Mouse (Mus musculus) ES-Bruce4 (cell line): ENCODE data around the gene Glb1. TPM values are rescaled to one million over a fixed set of nuclear protein-coding genes. Genes with fewer than 3 reads are reported as not detected.
A peak's percentile ranks its signal among the peaks of the same experiment; 100 is the strongest.

Experiments
- H3K27ac ChIP-seq: 2 replicates; pipeline ENCODE4 v1.5.1; 2012; ENCODE audit warnings: low read length, inconsistent platforms; ENCODE audit not compliant: insufficient read depth
- H3K27me3 ChIP-seq: 2 replicates; pipeline ENCODE4 v1.6.1; 2012; ENCODE audit warnings: mild to moderate bottlenecking, low read length, inconsistent platforms; ENCODE audit not compliant: control insufficient read depth, poor library complexity, insufficient read depth, severe bottlenecking
- H3K36me3 ChIP-seq: 2 replicates; pipeline ENCODE4 v1.6.1; 2012; ENCODE audit warnings: inconsistent platforms, mild to moderate bottlenecking, low read length, moderate library complexity; ENCODE audit not compliant: control insufficient read depth, poor library complexity, insufficient read depth, severe bottlenecking
- H3K4me1 ChIP-seq: one replicate; pipeline ENCODE4 v1.8.1; 2011; ENCODE audit warnings: low read length; ENCODE audit not compliant: control insufficient read depth, insufficient read depth
- H3K4me3 ChIP-seq: 2 replicates; pipeline ENCODE4 v1.5.1; 2011; ENCODE audit warnings: low read depth, mild to moderate bottlenecking, low read length
- H3K9ac ChIP-seq: 2 replicates; pipeline ENCODE4 v1.6.1; 2012; ENCODE audit warnings: low read depth, mild to moderate bottlenecking, inconsistent platforms; ENCODE audit not compliant: poor library complexity, severe bottlenecking
- H3K9me3 ChIP-seq: replicated peaks from 2 replicates; pipeline ENCODE4 v1.6.1; 2012; ENCODE audit warnings: mild to moderate bottlenecking, low read length, inconsistent platforms; ENCODE audit not compliant: control insufficient read depth, poor library complexity, insufficient read depth, severe bottlenecking
- CTCF ChIP-seq: IDR thresholded peaks from one replicate; pipeline ENCODE4 v1.8.1; 2011; ENCODE audit warnings: low read depth, low read length
- EP300 ChIP-seq: IDR thresholded peaks from 2 replicates; pipeline ENCODE4 v1.6.1; 2011; ENCODE audit warnings: low read depth, low read length; ENCODE audit not compliant: insufficient read depth
- POLR2A ChIP-seq: IDR thresholded peaks from one replicate; pipeline ENCODE4 v1.8.1; 2011; ENCODE audit warnings: low read length; ENCODE audit not compliant: insufficient read depth
- polyA plus RNA-seq: library from polyadenylated mRNA; stranded (reverse); fragments of >200 nt; gene quantifications from 2 replicates; pipeline ENCODE4 v1.2.4, GENCODE M21; 2011; ENCODE audit warnings: low read depth; ENCODE audit not compliant: missing spikeins, insufficient read depth, insufficient read length

The Glb1 gene
- polyA plus RNA-seq, 1 experiment, result 41.1 TPM

DNA sequence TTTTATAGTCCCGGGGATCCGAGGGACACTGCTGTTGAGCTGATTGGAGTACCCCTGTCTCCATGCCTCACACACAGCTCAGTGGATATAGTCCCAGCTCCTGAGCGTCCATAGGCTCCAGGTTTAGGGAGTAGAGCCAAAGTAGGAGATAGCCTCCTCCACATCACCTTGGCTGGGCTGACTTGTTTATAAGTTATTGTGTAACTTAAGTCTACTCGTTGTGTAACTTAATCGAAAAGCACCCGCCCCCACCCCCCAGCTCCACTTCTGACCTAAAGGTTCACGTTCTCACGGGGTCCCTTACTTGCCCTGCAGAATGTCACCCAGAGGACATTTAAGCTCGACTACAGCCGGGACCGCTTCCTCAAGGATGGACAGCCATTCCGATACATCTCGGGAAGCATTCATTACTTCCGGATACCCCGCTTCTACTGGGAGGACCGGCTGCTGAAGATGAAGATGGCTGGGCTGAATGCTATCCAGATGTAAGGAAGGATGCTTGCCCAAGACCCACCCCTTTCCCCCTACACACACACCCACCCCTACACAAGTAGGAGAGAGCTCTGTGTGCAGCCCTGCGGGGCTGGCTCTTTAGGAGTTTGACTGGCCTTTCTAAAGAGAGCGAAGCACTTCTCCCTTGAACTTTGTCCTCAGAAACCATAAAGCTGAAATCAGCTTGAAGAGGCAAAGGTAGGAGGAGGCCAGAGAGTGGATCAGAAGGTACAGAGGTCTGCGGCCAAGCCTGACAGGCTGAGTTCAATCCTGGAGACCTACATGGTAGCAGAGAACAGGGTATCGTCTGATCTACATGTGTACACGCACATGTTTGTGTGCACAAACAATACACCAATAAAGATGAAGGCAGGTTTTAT, 16.0 kb downstream of the Glb1 start:
- H3K4me3 ChIP-seq, result no peak overlapping the region
- H3K9ac ChIP-seq, result no peak overlapping the region
- H3K4me1 ChIP-seq, result no peaks in the 10 kb centered on the region
- no peak overlapping the region for H3K27ac ChIP-seq
- H3K9me3 ChIP-seq, result no peaks in the 10 kb centered on the region
- H3K27me3 ChIP-seq, result no peaks in the 10 kb centered on the region
- H3K36me3 ChIP-seq, result 0 out of 2 replicates have a peak, but pooled peaks cover 8% of the 10 kb centered on the region
- TF ChIP-seq EP300 (no peak), POLR2A (no peak), CTCF (no peak)

- peaks cover 11% of the 10 kb centered on the region for H3K36me3 ChIP-seq
- TF ChIP-seq CTCF (peak; percentile 52), EP300 (no peak)
These were observed 17.3 kb downstream of the Glb1 start for GRCm38 (mm10) chr9:114418187-114418586.

GRCm38 (mm10) chr9:114420443-114420842, 19.6 kb downstream of the Glb1 start:
- H3K4me3 ChIP-seq, result no peak overlapping the region
- peaks cover 5% of the 10 kb centered on the region; the same call in 1 of the 2 replicates for H3K9me3 ChIP-seq
- H3K4me1 ChIP-seq, result no peaks in the 10 kb centered on the region
- 0 out of 2 replicates have a peak overlapping the region, but pooled peaks have one; percentile 4 for H3K9ac ChIP-seq
- H3K27ac ChIP-seq, result 0 out of 2 replicates have a peak overlapping the region, but pooled peaks have one; percentile 4
- H3K36me3 ChIP-seq, result peaks cover 19% of the 10 kb centered on the region
- no peaks in the 10 kb centered on the region for H3K27me3 ChIP-seq
- no peak for TF ChIP-seq POLR2A
- TF ChIP-seq CTCF, result no peak
- TF ChIP-seq EP300, result no peak

More at GRCm38 (mm10) chr9:114418187-114418586, 17.3 kb downstream of the Glb1 start:
- peak overlapping the region; percentile 29; the same call in 1 of the 2 replicates for H3K9ac ChIP-seq
- H3K4me3 ChIP-seq, result no peak overlapping the region
- no peak overlapping the region for H3K27ac ChIP-seq
- H3K27me3 ChIP-seq, result no peaks in the 10 kb centered on the region
- no peaks in the 10 kb centered on the region for H3K9me3 ChIP-seq
- H3K4me1 ChIP-seq, result no peaks in the 10 kb centered on the region

DNA sequence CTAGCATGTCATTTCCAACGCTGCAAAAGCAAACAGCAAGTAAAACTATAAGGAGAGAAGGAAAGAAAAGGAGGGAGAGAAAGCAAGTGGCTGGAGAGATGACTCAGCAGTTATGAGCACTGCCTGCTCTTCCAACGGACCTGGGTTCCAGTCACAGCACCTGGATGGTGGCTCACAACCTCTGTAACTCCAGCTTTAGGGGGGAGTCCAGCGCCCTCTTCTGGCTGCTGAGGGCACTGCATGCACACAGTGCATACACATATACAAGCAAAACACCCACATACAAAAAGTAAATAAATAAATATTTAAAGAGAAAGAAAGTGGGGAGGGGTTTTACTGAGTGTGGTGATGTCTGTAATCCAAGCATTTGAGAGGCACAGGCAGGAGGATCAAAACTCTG, 20.2 kb downstream of the Glb1 start:
- H3K27me3 ChIP-seq, result no peaks in the 10 kb centered on the region
- no peak overlapping the region for H3K27ac ChIP-seq
- H3K4me1 ChIP-seq, result no peaks in the 10 kb centered on the region
- peaks cover 8% of the 10 kb centered on the region; the same call in 1 of the 2 replicates for H3K9me3 ChIP-seq
- peaks cover 24% of the 10 kb centered on the region for H3K36me3 ChIP-seq
- H3K9ac ChIP-seq, result no peak overlapping the region
- H3K4me3 ChIP-seq, result no peak overlapping the region
- TF ChIP-seq POLR2A (no peak), EP300 (no peak), CTCF (peak; percentile 60)

DNA sequence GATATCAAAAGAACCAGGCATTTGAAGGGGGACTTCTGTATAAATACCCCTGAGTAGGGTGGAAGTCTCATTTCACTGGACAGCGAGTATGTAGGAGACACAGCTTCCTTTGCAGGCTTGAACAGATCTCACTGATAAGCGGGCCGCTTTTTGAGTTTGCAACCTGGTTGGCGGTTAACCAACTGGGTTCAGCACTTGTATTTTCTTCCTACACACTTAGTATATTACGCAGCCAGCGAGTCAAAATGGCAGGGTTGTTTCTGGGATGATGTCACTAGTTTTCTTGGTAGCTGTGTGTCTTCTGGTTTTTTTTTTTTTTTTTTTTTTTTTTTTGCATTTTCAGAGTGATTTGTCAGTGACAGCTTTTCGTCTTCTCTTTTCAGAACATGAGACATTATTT, 20.9 kb downstream of the Glb1 start:
- Histone ChIP-seq H3K4me1 (no peaks in the 10 kb centered on the region), H3K36me3 (peaks cover 24% of the 10 kb centered on the region), H3K27ac (no peak overlapping the region), H3K9ac (no peak overlapping the region), H3K27me3 (no peaks in the 10 kb centered on the region), H3K9me3 (peaks cover 8% of the 10 kb centered on the region; the same call in 1 of the 2 replicates), H3K4me3 (no peak overlapping the region)
- TF ChIP-seq EP300 (no peak), POLR2A (no peak), CTCF (no peak)

DNA sequence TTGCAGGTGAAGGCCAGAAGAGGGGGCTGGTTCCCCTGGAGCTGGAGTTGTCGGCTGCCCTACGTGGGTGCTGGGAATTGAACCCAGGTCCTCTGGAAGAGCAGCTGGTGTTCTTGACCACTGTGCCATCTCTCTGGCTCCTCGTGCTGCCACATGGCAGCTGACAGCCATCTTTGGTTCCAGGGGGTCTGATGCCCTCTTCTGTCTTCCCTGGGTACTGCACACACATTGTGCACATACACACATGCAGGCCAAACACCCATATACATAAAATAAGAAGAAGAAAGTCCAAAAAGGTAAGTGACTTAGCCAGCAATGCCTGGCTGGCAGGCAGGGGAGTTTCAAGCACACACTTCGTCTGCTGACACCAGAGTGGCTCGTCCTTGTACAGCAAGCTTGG, 24.7 kb downstream of the Glb1 start:
- no peak for TF ChIP-seq CTCF
- Histone ChIP-seq H3K9me3 (peaks cover 8% of the 10 kb centered on the region; the same call in 1 of the 2 replicates), H3K36me3 (peaks cover 21% of the 10 kb centered on the region), H3K27me3 (no peaks in the 10 kb centered on the region), H3K4me3 (no peak overlapping the region), H3K4me1 (peaks cover 3% of the 10 kb centered on the region), H3K9ac (no peak overlapping the region), H3K27ac (no peak overlapping the region)
